Mouse (Mus musculus): ENCODE measurements around the gene Serpina9.

- TF ChIP-seq CHD2 (IDR thresholded peaks at IDR 0.05; ENCODE audit: low read depth, low read length): no peak
- no peak for TF ChIP-seq MAFK (IDR thresholded peaks at IDR 0.05; ENCODE audit: insufficient read depth, low read depth, low read length)
- no peak for TF ChIP-seq HCFC1 (IDR thresholded peaks at IDR 0.05; ENCODE audit: borderline replicate concordance, insufficient read depth, low read length)
- no peak for TF ChIP-seq ZC3H11A (IDR thresholded peaks at IDR 0.05; ENCODE audit: borderline replicate concordance, low read depth, low read length)
Observed at GRCm38 (mm10) chr12:104057050-104057449, 43.5 kb upstream of the Serpina9 start.

Measured in ES-E14 (cell line).